Mouse (Mus musculus): ENCODE data around the gene Utp14a. TPM values are rescaled to one million over a fixed set of nuclear protein-coding genes. Genes with fewer than 3 reads are reported as not detected.
"Not testable (repeated sequence)": the region's sequence is repeated elsewhere in the genome, so short reads cannot be mapped to it uniquely, and the experiment has no call there.

The Utp14a gene
- polyA plus RNA-seq (2015; fragmentation: Nextera tagmentation; extraction: Ambion mirVana) = 10.8 and 12.6 TPM in 2 replicates

DNA sequence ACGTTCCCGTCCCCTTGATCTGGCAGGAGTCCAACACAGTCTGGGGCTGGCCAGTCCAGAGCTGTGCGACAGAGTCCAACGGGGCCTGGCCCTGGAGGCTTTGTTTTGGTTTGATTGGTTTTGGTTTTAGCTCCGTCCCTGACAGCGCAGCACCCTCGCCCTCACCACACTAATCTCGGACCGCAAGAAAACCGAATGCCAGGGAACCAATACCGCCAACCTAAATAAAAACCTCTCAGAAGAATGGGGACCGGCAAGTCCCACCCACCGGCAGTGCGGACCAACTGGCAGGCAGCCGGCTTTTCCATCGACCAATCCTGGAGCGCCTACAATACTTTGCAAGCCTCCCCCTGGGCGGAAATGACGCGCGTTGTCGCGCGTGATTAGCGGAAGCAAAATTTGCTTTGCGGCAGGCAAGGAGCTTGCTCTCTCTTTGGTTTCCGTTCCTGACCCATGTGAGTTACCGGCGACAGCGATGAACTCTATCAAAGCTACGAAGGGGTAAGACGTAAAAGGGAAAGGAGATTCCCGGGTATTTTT is at the start of gene Utp14a:
Gene Utp14a (plus strand): TSS at position 395 of the 540 bp plus-strand sequence.
- Histone ChIP-seq H3K36me3 (ENCODE audit: control insufficient read depth, insufficient read depth, low read length) (no peaks in the 10 kb centered on the region), H3K9me3 (ENCODE audit: control insufficient read depth, low read length) (no peaks in the 10 kb centered on the region), H3K4me1 (replicated peaks; ENCODE audit: control insufficient read depth, insufficient read depth) (no peaks in the 10 kb centered on the region), H3K9ac (ENCODE audit: low read length) (peak within 1 kb of the TSS; percentile 55), H3K27me3 (ENCODE audit: control insufficient read depth, insufficient read depth, low read length) (no peaks in the 10 kb centered on the region), H3K27ac (replicated peaks) (peak within 1 kb of the TSS; percentile 80), H3K4me3 (ENCODE audit: low read depth, low read length) (peak within 1 kb of the TSS; percentile 51), H3K4me2 (replicated peaks; ENCODE audit: low read depth) (peak within 1 kb of the TSS; percentile 61)
- ATAC-seq (ENCODE audit: low FRiP score, low TSS enrichment) (peak; percentile 98), DNase-seq (ENCODE audit: low spot score) (peak; percentile 93)
- 8% methylated on average over 33 of the region's 33 CpGs for WGBS
- TF ChIP-seq CTCF (IDR thresholded peaks at IDR 0.05; ENCODE audit: low read depth) = no peak
- TF ChIP-seq EP300 (optimal IDR thresholded peaks at IDR 0.05) = no peak

DNA sequence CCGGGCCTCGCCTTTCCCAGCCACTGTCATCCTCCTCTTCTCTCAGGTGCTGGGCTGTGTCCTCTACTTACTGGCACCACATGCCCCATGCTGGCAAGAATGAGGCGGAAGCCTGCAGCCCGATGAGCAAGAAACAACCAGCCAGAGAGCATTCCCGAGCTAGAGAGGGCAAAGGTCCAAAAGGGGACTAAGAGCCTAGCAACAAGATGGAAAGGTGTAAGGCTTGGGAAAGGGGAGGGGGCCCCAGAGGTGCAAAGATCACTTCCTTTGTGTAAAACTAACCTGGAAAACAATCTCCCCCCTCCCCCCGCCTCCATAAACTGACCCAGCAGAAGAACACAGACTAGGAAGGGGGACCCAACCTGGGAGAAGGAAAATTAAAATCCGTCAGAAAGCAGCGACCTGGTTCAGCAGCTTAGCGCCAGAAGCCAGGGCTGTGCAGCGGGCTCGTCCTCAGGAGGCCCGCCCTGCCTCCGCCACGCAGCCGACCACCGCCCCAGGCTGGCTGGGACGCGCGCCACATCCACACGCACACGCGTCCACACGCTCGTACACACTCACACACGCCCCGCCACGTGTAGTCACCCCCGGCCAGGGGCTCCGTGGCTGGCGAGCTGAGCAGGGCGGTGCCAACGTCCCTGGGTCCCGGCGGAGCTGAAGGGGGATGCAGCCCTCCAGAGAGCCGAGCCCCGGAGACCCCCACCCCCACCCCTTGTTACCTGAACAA is 48.7 kb upstream of the Utp14a start:
- no peaks in the 10 kb centered on the region for H3K4me1 ChIP-seq (replicated peaks; ENCODE audit: control insufficient read depth, insufficient read depth)
- no peaks in the 10 kb centered on the region for H3K27me3 ChIP-seq (ENCODE audit: control insufficient read depth, insufficient read depth, low read length)
- no peaks in the 10 kb centered on the region for H3K36me3 ChIP-seq (ENCODE audit: control insufficient read depth, insufficient read depth, low read length)
- peak overlapping the region; percentile 63 for H3K4me3 ChIP-seq (ENCODE audit: low read depth, low read length)
- H3K9me3 ChIP-seq (ENCODE audit: control insufficient read depth, low read length) = no peaks in the 10 kb centered on the region
- H3K9ac ChIP-seq (ENCODE audit: low read length) = peak overlapping the region; percentile 65
- H3K4me2 ChIP-seq (replicated peaks; ENCODE audit: low read depth) = peak overlapping the region; percentile 48
- H3K27ac ChIP-seq (replicated peaks) = peak overlapping the region; percentile 79
- 10% methylated on average over 31 of the region's 36 CpGs for WGBS
- ATAC-seq (ENCODE audit: low FRiP score, low TSS enrichment) (peak; percentile 82), DNase-seq (ENCODE audit: low spot score) (peak; percentile 57)
- TF ChIP-seq EP300 (optimal IDR thresholded peaks at IDR 0.05) = no peak
- TF ChIP-seq CTCF (IDR thresholded peaks at IDR 0.05; ENCODE audit: low read depth) = no peak

DNA sequence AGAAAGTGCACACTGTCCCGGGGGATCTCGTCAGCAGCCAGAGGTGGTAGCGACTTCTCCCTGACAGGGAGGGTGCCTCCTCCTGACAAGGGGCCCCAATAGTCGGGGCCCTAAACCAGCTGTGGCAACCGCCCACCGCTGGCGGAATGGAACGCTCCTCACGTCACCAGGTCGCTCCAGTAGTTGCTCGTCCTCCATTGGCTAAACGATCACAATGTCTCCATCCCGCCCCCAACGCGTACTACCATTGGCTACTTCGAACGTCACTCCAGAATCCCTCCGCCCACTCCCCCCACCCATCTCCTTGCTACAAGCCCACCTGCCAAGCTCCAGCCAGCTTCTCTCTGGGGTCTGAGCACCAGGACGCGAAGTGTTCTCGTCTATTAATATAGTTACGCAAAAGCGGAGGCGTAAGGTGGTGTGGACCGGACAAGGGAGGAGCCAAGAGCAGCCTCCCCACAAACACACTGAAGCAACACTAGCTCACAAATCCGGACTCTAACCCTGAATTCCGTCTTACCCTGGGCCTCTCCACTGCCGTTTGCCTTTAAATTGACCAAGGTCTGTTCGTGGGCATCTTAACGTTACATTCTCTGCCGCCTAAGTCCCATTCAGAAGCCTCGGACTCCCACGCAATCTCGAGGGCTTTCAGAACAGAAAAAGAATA is 48.0 kb upstream of the Utp14a start, which contains the start of gene Zdhhc9:
Gene Zdhhc9 (minus strand): TSS at position 360 of the 667 bp plus-strand sequence.
- TF ChIP-seq CTCF (IDR thresholded peaks at IDR 0.05; ENCODE audit: low read depth) (no peak), EP300 (optimal IDR thresholded peaks at IDR 0.05) (no peak)
- Histone ChIP-seq H3K9ac (ENCODE audit: low read length) (peak within 1 kb of the TSS; percentile 65), H3K27ac (replicated peaks) (peak within 1 kb of the TSS; percentile 79), H3K27me3 (ENCODE audit: control insufficient read depth, insufficient read depth, low read length) (no peaks in the 10 kb centered on the region), H3K36me3 (ENCODE audit: control insufficient read depth, insufficient read depth, low read length) (no peaks in the 10 kb centered on the region), H3K4me2 (replicated peaks; ENCODE audit: low read depth) (peak within 1 kb of the TSS; percentile 48), H3K4me1 (replicated peaks; ENCODE audit: control insufficient read depth, insufficient read depth) (no peaks in the 10 kb centered on the region), H3K9me3 (ENCODE audit: control insufficient read depth, low read length) (no peaks in the 10 kb centered on the region), H3K4me3 (ENCODE audit: low read depth, low read length) (peak within 1 kb of the TSS; percentile 63)
- 15% methylated on average over 30 of the region's 34 CpGs for WGBS
- DNase-seq (ENCODE audit: low spot score) (peak; percentile 80), ATAC-seq (ENCODE audit: low FRiP score, low TSS enrichment) (peak; percentile 97)

DNA sequence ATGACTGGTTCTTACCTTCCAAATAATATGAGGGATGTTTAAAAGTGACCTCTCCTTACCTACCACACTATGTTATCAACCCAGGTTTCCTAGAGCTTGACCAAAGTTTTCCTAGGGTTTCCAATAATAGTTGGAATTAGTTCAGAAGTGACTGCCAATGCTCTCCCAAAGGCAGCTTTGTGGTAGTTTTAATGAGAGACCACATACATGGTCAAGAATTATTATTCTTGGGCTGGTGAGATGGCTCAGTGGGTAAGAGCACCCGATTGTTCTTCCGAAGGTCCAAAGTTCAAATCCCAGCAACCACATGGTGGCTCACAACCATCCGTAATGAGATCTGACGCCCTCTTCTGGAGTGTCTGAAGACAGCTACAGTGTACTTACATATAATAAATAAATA is 46.9 kb upstream of the Utp14a start:
- H3K4me1 ChIP-seq (replicated peaks; ENCODE audit: control insufficient read depth, insufficient read depth); H3K9ac ChIP-seq (ENCODE audit: low read length); H3K27ac ChIP-seq (replicated peaks); H3K27me3 ChIP-seq (ENCODE audit: control insufficient read depth, insufficient read depth, low read length); H3K4me3 ChIP-seq (ENCODE audit: low read depth, low read length); H3K4me2 ChIP-seq (replicated peaks; ENCODE audit: low read depth); ATAC-seq (ENCODE audit: low FRiP score, low TSS enrichment); H3K36me3 ChIP-seq (ENCODE audit: control insufficient read depth, insufficient read depth, low read length); DNase-seq (ENCODE audit: low spot score); H3K9me3 ChIP-seq (ENCODE audit: control insufficient read depth, low read length): not testable (repeated sequence)
- WGBS = 71% methylated on average over 2 of the region's 4 CpGs

DNA sequence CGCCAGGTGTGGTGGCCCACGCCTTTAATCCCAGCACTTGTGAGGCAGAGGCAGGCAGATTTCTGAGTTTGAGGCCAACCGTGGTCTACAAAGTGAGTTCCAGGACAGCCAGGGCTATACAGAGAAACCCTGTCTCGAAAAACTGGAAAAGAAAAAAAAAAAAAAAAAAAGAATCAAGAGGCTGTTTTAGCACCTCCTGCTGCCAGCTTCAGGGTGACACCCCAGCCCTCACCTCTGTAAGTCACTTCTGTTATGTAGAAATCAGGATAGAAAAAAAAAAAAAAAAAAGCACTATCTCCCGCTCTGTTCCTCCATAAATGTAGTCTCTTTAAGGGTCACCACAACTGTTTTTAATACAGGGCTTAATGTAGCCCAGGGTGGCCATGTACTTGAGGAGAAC is 37.2 kb upstream of the Utp14a start:
- ATAC-seq (ENCODE audit: low FRiP score, low TSS enrichment) (no peak), DNase-seq (ENCODE audit: low spot score) (no peak)
- Histone ChIP-seq H3K36me3 (ENCODE audit: control insufficient read depth, insufficient read depth, low read length) (no peaks in the 10 kb centered on the region), H3K27me3 (ENCODE audit: control insufficient read depth, insufficient read depth, low read length) (no peaks in the 10 kb centered on the region), H3K4me3 (ENCODE audit: low read depth, low read length) (no peak overlapping the region), H3K9me3 (ENCODE audit: control insufficient read depth, low read length) (no peaks in the 10 kb centered on the region), H3K27ac (replicated peaks) (no peak overlapping the region), H3K9ac (ENCODE audit: low read length) (no peak overlapping the region), H3K4me1 (replicated peaks; ENCODE audit: control insufficient read depth, insufficient read depth) (no peaks in the 10 kb centered on the region), H3K4me2 (replicated peaks; ENCODE audit: low read depth) (no peak overlapping the region)
- TF ChIP-seq EP300 (optimal IDR thresholded peaks at IDR 0.05) = no peak
- no peak for TF ChIP-seq CTCF (IDR thresholded peaks at IDR 0.05; ENCODE audit: low read depth)
- 82% methylated on average over 5 of the region's 5 CpGs for WGBS

DNA sequence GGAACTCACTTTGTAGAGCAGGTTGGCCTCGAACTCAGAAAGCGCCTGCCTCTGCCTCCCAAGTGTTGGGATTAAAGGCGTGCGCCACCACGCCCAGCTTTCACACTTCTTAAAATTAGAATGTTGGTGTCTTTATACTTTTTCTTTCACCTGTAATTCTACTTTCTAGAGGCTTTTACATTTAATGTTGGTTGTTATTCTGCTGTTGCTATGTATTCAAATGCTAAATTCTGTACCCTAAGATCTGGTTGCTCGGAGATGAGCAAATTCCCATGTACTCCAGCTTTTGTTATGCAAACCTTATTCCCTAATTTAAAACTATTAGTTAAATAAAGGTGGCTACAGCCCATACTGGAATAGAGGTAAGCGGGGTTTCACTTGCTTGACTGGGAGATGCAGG is 34.0 kb upstream of the Utp14a start:
- Histone ChIP-seq H3K4me1 (replicated peaks; ENCODE audit: control insufficient read depth, insufficient read depth) (no peaks in the 10 kb centered on the region), H3K4me2 (replicated peaks; ENCODE audit: low read depth) (no peak overlapping the region), H3K27ac (replicated peaks) (no peak overlapping the region), H3K9me3 (ENCODE audit: control insufficient read depth, low read length) (no peaks in the 10 kb centered on the region), H3K27me3 (ENCODE audit: control insufficient read depth, insufficient read depth, low read length) (no peaks in the 10 kb centered on the region), H3K4me3 (ENCODE audit: low read depth, low read length) (no peak overlapping the region), H3K9ac (ENCODE audit: low read length) (no peak overlapping the region), H3K36me3 (ENCODE audit: control insufficient read depth, insufficient read depth, low read length) (no peaks in the 10 kb centered on the region)
- TF ChIP-seq CTCF (IDR thresholded peaks at IDR 0.05; ENCODE audit: low read depth) = no peak
- TF ChIP-seq EP300 (optimal IDR thresholded peaks at IDR 0.05) = no peak
- WGBS = 86% methylated on average over 7 of the region's 7 CpGs
- ATAC-seq (ENCODE audit: low FRiP score, low TSS enrichment) (no peak), DNase-seq (ENCODE audit: low spot score) (no peak)

Measured in stomach, postnatal 0 days (tissue).